Mouse (Mus musculus) testis, adult 2 months (tissue): ENCODE data around the gene Epb41l2. TPM values are rescaled to one million over a fixed set of nuclear protein-coding genes. Genes with fewer than 3 reads are reported as not detected.

Source experiments
- H3K27ac ChIP-seq: fragments of 200-500 bp; 2 replicates; pipeline ENCODE4 v1.5.1; 2012; ENCODE audit warnings: low read depth, low read length; ENCODE audit not compliant: control insufficient read depth, insufficient read depth
- H3K27me3 ChIP-seq: fragments of 200-500 bp; 2 replicates; pipeline ENCODE4 v1.6.1; 2012; ENCODE audit warnings: mild to moderate bottlenecking, low read length, moderate library complexity; ENCODE audit not compliant: control insufficient read depth, insufficient read depth
- H3K36me3 ChIP-seq: fragments of 200-500 bp; 2 replicates; pipeline ENCODE4 v1.6.1; 2012; ENCODE audit warnings: mild to moderate bottlenecking, low read length; ENCODE audit not compliant: control insufficient read depth, insufficient read depth
- H3K4me1 ChIP-seq: fragments of 200-500 bp; 2 replicates; pipeline ENCODE4 v1.6.1; 2012; ENCODE audit warnings: low read length; ENCODE audit not compliant: control insufficient read depth, insufficient read depth
- H3K4me3 ChIP-seq: fragments of 200-500 bp; 2 replicates; pipeline ENCODE4 v1.5.1; 2012; ENCODE audit warnings: low read depth, mild to moderate bottlenecking, low read length, moderate library complexity, mixed read lengths; ENCODE audit not compliant: control insufficient read depth
- CTCF ChIP-seq: fragments of 200-500 bp; IDR thresholded peaks from 2 replicates; pipeline ENCODE4 v1.5.1; 2012; ENCODE audit warnings: low read depth, mild to moderate bottlenecking, inconsistent platforms, low read length, moderate library complexity; ENCODE audit not compliant: control insufficient read depth, insufficient read depth, insufficient replicate concordance
- POLR2A ChIP-seq: fragments of 200-500 bp; IDR thresholded peaks from 2 replicates; pipeline ENCODE4 v1.6.1; 2012; ENCODE audit warnings: low read depth, mild to moderate bottlenecking, inconsistent platforms, low read length, moderate library complexity; ENCODE audit not compliant: control insufficient read depth
- polyA plus RNA-seq: library from polyadenylated mRNA; depleted of rRNA; stranded (reverse); fragments of >200 nt; gene quantifications from 2 replicates; pipeline ENCODE4 v1.2.3, GENCODE M21; 2012; rRNA removed

The Epb41l2 gene
- polyA plus RNA-seq, 1 experiment, result 162 TPM

DNA sequence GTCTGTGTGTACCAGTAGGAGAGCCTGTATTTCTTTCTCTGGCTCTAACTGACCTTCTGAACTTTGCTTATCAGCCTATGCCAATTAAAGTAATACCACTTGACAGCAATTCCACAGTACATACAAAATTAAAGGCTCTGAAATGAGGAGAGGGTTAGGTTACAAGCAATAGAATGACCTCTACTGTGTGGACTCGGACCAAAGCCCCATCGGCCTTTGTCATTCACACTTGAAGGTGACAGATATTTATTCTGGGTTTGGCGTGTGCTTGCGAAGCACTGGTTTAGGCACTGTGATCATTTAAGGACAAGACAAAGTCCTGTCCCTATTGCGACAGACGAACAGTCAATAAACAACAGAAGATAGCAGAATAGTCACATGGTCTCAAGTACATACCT, 180.2 kb downstream of the Epb41l2 start:
- Histone ChIP-seq H3K27ac (no peak overlapping the region), H3K4me3 (no peak overlapping the region), H3K36me3 (no peaks in the 10 kb centered on the region), H3K27me3 (no peaks in the 10 kb centered on the region), H3K4me1 (no peaks in the 10 kb centered on the region)
- no peak for TF ChIP-seq POLR2A

DNA sequence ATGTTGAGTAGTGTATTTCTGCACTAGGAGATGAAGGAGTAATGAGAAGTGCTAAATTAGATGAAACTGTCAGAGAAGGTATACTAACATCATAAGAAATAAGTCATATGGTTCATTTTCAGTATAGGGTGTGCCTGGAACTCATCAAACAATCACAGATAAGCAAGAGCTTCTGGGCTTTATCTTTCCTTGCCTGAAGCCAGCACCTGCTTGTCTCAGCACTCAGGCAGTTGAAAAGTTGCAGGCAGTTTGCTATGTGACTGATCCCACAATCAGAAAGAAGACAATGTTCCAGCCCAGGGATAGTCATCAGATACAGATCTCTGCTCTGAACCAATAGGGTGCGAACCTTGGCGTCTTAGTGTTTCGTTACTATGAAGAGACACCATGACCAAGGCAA, 181.5 kb downstream of the Epb41l2 start:
- TF ChIP-seq POLR2A (no peak), CTCF (no peak)
- Histone ChIP-seq H3K4me3 (no peak overlapping the region), H3K36me3 (no peaks in the 10 kb centered on the region), H3K27ac (no peak overlapping the region), H3K27me3 (no peaks in the 10 kb centered on the region), H3K4me1 (no peaks in the 10 kb centered on the region)

DNA sequence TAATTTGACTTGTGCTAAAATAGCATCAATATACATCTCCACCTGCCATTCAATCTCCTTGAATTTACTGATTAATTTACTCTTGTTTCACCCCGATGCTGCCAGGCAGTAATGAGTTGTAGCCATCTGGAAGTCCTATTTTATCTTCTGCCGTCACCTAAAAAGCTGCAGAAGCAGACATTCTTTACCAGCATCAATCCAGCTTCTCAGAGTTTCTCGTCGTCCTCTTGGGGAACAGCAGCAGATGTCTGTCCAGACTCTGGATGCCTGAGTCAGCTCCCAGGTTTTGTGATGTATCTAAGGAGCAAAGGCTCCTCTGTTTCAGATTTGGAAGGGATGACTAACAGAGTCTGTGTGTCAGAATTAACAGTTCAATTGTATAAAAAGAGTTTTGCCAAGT, 193.3 kb downstream of the Epb41l2 start:
- Histone ChIP-seq H3K4me3 (no peak overlapping the region), H3K27ac (no peak overlapping the region), H3K4me1 (no peaks in the 10 kb centered on the region), H3K36me3 (no peaks in the 10 kb centered on the region), H3K27me3 (no peaks in the 10 kb centered on the region)
- no peak for TF ChIP-seq CTCF
- no peak for TF ChIP-seq POLR2A

DNA sequence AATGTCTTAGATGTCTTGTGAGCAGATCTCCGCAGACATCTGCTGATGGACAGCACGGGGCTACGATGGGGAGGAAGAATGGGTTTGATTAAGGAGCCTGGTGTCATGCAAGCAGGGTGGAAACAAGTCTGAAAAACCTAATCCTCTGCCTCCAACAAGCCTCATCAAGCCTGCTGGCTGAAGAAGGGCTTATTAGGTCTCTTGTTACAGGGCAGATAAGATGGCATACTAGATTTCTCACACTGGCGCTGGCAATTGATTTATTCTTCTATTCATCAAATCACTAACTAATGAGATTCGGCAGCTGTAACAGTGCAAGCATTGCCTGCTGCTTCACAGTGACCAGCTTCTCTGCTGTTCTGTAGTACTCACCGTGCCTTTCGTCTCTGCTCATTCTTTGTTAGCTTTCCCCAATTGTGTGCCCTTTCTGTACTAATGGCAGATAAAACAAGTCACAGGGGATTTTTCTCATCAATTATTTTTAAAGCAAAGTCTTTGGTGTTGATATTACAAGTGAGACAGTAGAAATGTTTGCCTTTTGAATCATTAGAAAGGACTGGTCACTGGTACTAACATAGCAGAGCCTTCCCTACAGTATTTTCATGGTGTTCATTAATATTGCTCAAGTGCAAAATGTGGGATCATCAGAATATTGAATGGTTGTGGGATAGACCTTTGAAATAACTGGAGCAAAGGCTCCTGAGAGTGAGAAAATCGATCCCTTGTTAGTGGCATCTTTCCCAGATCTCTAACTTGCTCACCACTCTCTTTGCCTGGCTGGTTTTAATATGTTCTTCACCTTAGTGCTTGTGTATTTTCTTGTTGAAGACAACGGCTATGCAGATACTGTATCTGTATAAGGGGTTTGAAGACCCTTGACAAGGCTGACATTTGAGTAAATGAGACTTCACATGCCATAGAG, 212.0 kb downstream of the Epb41l2 start:
- Histone ChIP-seq H3K4me3 (no peak overlapping the region), H3K36me3 (no peaks in the 10 kb centered on the region), H3K4me1 (no peaks in the 10 kb centered on the region), H3K27me3 (no peaks in the 10 kb centered on the region), H3K27ac (no peak overlapping the region)
- TF ChIP-seq CTCF, result no peak
- no peak for TF ChIP-seq POLR2A

Other genes with a start within 250 kb of the Epb41l2 start
- gene Akap7, start 51.9 kb upstream of the Epb41l2 start, polyA plus RNA-seq, result 9.3 and 9.4 TPM in 2 replicates
- gene Smlr1, start 176.5 kb downstream of the Epb41l2 start, polyA plus RNA-seq, result not detected in 2 replicates